Mouse (Mus musculus): ENCODE measurements around the gene Zfp212. TPM values are rescaled to one million over a fixed set of nuclear protein-coding genes. Genes with fewer than 3 reads are reported as not detected.
A peak's percentile ranks its signal among the peaks of the same experiment; 100 is the strongest.

The Zfp212 gene
- polyA plus RNA-seq (2012; ENCODE audit: insufficient read depth, insufficient read length, missing spikeins), result 2.1 and 4.5 TPM in 2 replicates

GRCm38 (mm10) chr6:47920447-47921340, at the start of gene Zfp212:
Gene Zfp212, plus strand, starts transcription at chr6:47920476.
- Histone ChIP-seq H3K27ac (replicated peaks; ENCODE audit: low read depth, low read length) (peak within 1 kb of the TSS; percentile 97), H3K4me1 (ENCODE audit: control insufficient read depth, insufficient read depth, insufficient read length, low read length) (peaks cover 8% of the 10 kb centered on the region), H3K4me3 (ENCODE audit: insufficient read depth, low read depth, low read length) (peak within 1 kb of the TSS; percentile 98)

GRCm38 (mm10) chr6:47872266-47872665, 48.0 kb upstream of the Zfp212 start:
- H3K27ac ChIP-seq (replicated peaks; ENCODE audit: low read depth, low read length), result no peak overlapping the region
- no peak overlapping the region for H3K4me3 ChIP-seq (ENCODE audit: insufficient read depth, low read depth, low read length)
- H3K4me1 ChIP-seq (ENCODE audit: control insufficient read depth, insufficient read depth, insufficient read length, low read length), result no peaks in the 10 kb centered on the region

- H3K27ac ChIP-seq (replicated peaks; ENCODE audit: low read depth, low read length), result peak within 1 kb of the TSS; percentile 73
- peak within 1 kb of the TSS; percentile 98 for H3K4me3 ChIP-seq (ENCODE audit: insufficient read depth, low read depth, low read length)
- peaks cover 11% of the 10 kb centered on the region; the same call in 1 of the 2 replicates for H3K4me1 ChIP-seq (ENCODE audit: control insufficient read depth, insufficient read depth, insufficient read length, low read length)
Observed at GRCm38 (mm10) chr6:47877058-47877457, 43.2 kb upstream of the Zfp212 start, which contains the start of gene Zfp282. Gene Zfp282, plus strand, starts transcription at chr6:47877204.

- Histone ChIP-seq H3K4me3 (ENCODE audit: insufficient read depth, low read depth, low read length) (peak overlapping the region; percentile 98), H3K4me1 (ENCODE audit: control insufficient read depth, insufficient read depth, insufficient read length, low read length) (peaks cover 11% of the 10 kb centered on the region; the same call in 1 of the 2 replicates), H3K27ac (replicated peaks; ENCODE audit: low read depth, low read length) (peak overlapping the region; percentile 73)
Observed at GRCm38 (mm10) chr6:47877461-47878132, 42.7 kb upstream of the Zfp212 start.

- Histone ChIP-seq H3K4me3 (ENCODE audit: insufficient read depth, low read depth, low read length) (peak overlapping the region; percentile 98), H3K4me1 (ENCODE audit: control insufficient read depth, insufficient read depth, insufficient read length, low read length) (peaks cover 11% of the 10 kb centered on the region; the same call in 1 of the 2 replicates), H3K27ac (replicated peaks; ENCODE audit: low read depth, low read length) (peak overlapping the region; percentile 29)
Observed at GRCm38 (mm10) chr6:47878133-47878514, 42.2 kb upstream of the Zfp212 start.

GRCm38 (mm10) chr6:47878593-47878992, 41.7 kb upstream of the Zfp212 start:
- H3K27ac ChIP-seq (replicated peaks; ENCODE audit: low read depth, low read length), result 0 out of 2 replicates have a peak overlapping the region, but pooled peaks have one; percentile 29
- H3K4me3 ChIP-seq (ENCODE audit: insufficient read depth, low read depth, low read length), result peak overlapping the region; percentile 98
- peaks cover 11% of the 10 kb centered on the region; the same call in 1 of the 2 replicates for H3K4me1 ChIP-seq (ENCODE audit: control insufficient read depth, insufficient read depth, insufficient read length, low read length)

- H3K4me3 ChIP-seq (ENCODE audit: insufficient read depth, low read depth, low read length), result peak overlapping the region; percentile 98
- H3K27ac ChIP-seq (replicated peaks; ENCODE audit: low read depth, low read length), result no peak overlapping the region
Observed at GRCm38 (mm10) chr6:47879049-47879716, 41.1 kb upstream of the Zfp212 start.

GRCm38 (mm10) chr6:47880166-47880565, 40.1 kb upstream of the Zfp212 start:
- Histone ChIP-seq H3K27ac (replicated peaks; ENCODE audit: low read depth, low read length) (no peak overlapping the region), H3K4me3 (ENCODE audit: insufficient read depth, low read depth, low read length) (no peak overlapping the region)

More at GRCm38 (mm10) chr6:47879049-47879716, 41.1 kb upstream of the Zfp212 start:
- peaks cover 12% of the 10 kb centered on the region; the same call in 1 of the 2 replicates for H3K4me1 ChIP-seq (ENCODE audit: control insufficient read depth, insufficient read depth, insufficient read length, low read length)

GRCm38 (mm10) chr6:47888812-47889383, 31.4 kb upstream of the Zfp212 start:
- Histone ChIP-seq H3K4me1 (ENCODE audit: control insufficient read depth, insufficient read depth, insufficient read length, low read length) (peaks cover 2% of the 10 kb centered on the region; the same call in 1 of the 2 replicates), H3K4me3 (ENCODE audit: insufficient read depth, low read depth, low read length) (no peak overlapping the region), H3K27ac (replicated peaks; ENCODE audit: low read depth, low read length) (no peak overlapping the region)

More at GRCm38 (mm10) chr6:47880166-47880565, 40.1 kb upstream of the Zfp212 start:
- H3K4me1 ChIP-seq (ENCODE audit: control insufficient read depth, insufficient read depth, insufficient read length, low read length), result peaks cover 13% of the 10 kb centered on the region; the same call in 1 of the 2 replicates

- Histone ChIP-seq H3K4me3 (ENCODE audit: insufficient read depth, low read depth, low read length) (no peak overlapping the region), H3K27ac (replicated peaks; ENCODE audit: low read depth, low read length) (no peak overlapping the region)
Observed at GRCm38 (mm10) chr6:47899416-47899815, 20.9 kb upstream of the Zfp212 start.

GRCm38 (mm10) chr6:47903587-47903986, 16.7 kb upstream of the Zfp212 start:
- H3K27ac ChIP-seq (replicated peaks; ENCODE audit: low read depth, low read length), result no peak overlapping the region
- H3K4me3 ChIP-seq (ENCODE audit: insufficient read depth, low read depth, low read length), result no peak overlapping the region
- no peaks in the 10 kb centered on the region for H3K4me1 ChIP-seq (ENCODE audit: control insufficient read depth, insufficient read depth, insufficient read length, low read length)

More at GRCm38 (mm10) chr6:47899416-47899815, 20.9 kb upstream of the Zfp212 start:
- no peaks in the 10 kb centered on the region for H3K4me1 ChIP-seq (ENCODE audit: control insufficient read depth, insufficient read depth, insufficient read length, low read length)

- H3K4me3 ChIP-seq (ENCODE audit: insufficient read depth, low read depth, low read length), result no peak overlapping the region
- no peaks in the 10 kb centered on the region for H3K4me1 ChIP-seq (ENCODE audit: control insufficient read depth, insufficient read depth, insufficient read length, low read length)
- H3K27ac ChIP-seq (replicated peaks; ENCODE audit: low read depth, low read length), result no peak overlapping the region
Observed at GRCm38 (mm10) chr6:47904361-47904760, 15.9 kb upstream of the Zfp212 start.

- Histone ChIP-seq H3K27ac (replicated peaks; ENCODE audit: low read depth, low read length) (no peak overlapping the region), H3K4me1 (ENCODE audit: control insufficient read depth, insufficient read depth, insufficient read length, low read length) (no peaks in the 10 kb centered on the region), H3K4me3 (ENCODE audit: insufficient read depth, low read depth, low read length) (no peak overlapping the region)
Observed at GRCm38 (mm10) chr6:47904917-47905695, 15.2 kb upstream of the Zfp212 start.

- no peaks in the 10 kb centered on the region for H3K4me1 ChIP-seq (ENCODE audit: control insufficient read depth, insufficient read depth, insufficient read length, low read length)
- no peak overlapping the region for H3K4me3 ChIP-seq (ENCODE audit: insufficient read depth, low read depth, low read length)
- H3K27ac ChIP-seq (replicated peaks; ENCODE audit: low read depth, low read length), result no peak overlapping the region
Observed at GRCm38 (mm10) chr6:47906326-47906725, 13.9 kb upstream of the Zfp212 start.
